Mouse (Mus musculus) ovary, adult 2 months (tissue): ENCODE results near the gene Slc9a5. TPM values are rescaled to one million over a fixed set of nuclear protein-coding genes. Genes with fewer than 3 reads are reported as not detected.

ENCODE experiments used
- polyA plus RNA-seq: library from polyadenylated mRNA; depleted of rRNA; stranded (reverse); fragments of >200 nt; gene quantifications from 2 replicates; pipeline ENCODE4 v1.2.3, GENCODE M21; 2012; rRNA removed

The Slc9a5 gene
- polyA plus RNA-seq, result 6.2 and 6.8 TPM in 2 replicates

DNA sequence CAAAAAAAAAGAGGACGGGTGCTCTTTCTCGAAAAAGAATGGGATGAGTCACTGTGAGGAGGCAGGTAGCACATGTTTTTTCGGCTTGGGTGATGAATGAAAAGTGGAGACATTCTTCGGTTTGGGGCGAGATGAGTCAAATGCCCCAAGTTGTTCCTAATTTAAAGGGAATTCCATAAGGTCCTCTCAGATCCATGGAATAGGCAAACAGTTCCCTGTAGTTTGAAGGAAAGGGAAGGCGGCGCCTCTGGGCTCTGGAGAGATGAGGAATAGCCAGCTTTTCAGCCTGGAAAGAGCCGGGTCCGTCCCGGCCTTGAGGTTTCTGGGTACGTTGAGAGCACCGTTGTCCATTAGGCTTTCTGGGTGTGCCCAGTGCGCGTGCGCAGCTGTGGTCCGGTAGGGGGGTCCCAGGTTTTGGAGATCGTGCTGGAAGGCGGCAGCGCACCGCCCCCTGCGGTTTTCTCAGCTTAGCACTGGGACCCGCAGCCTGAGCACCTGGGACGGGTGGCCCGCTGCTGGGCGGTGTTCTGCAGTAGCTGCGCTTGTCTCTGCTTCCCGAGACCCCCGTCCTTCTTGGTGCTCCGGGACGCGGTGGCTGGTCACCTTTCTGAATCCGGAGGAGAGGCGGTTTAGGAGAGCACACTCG is at the start of gene Slc9a5:
Gene Slc9a5, plus strand, starts transcription at position 394 of the 646 bp plus-strand sequence.

DNA sequence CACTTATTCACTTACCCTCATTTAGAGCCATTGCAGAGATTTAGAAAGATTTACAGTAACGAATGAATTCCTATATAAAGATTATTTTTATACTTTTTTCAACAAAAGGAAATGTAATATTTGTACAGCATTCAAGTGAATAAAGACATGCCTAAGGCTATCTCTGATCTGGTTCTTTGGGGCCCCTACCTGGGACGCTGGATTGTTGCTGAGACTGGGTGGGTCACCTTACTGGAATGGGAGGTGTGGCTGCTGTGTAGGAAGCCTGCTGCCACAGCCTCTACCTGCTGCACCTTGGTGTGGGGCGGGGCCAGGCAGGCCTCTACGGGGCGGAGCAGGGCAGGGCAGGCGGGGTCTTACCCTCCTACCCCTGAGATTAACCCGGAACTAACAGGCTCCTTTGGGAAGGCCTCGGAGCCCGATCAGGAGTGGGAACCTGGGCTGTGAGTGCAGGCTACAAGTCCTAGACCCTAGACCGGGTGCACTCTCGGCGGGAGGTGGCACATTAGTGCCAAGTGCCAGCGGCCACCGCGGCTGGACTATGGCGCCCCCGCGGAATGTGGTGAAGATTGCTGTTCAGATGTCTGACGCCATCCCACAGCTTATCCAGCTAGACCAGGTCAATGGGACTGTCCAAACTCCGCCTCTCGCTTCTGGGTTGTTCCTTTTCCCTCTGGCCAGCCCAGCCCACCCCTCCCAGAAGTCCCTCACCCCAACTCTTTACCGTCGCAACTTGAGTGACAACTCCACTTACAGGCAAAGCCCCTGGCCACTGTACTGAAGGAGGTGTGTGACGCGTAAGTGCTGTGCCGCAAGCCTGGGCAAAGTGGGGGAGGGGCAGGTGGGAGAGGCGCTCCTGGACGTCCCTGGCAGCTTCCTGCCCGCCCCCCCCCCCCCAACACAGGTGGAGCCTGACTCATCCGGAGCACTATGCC is 43.2 kb upstream of the Slc9a5 start, which contains the start of gene Elmo3:
Gene Elmo3, plus strand, starts transcription at position 391 of the 935 bp plus-strand sequence.

DNA sequence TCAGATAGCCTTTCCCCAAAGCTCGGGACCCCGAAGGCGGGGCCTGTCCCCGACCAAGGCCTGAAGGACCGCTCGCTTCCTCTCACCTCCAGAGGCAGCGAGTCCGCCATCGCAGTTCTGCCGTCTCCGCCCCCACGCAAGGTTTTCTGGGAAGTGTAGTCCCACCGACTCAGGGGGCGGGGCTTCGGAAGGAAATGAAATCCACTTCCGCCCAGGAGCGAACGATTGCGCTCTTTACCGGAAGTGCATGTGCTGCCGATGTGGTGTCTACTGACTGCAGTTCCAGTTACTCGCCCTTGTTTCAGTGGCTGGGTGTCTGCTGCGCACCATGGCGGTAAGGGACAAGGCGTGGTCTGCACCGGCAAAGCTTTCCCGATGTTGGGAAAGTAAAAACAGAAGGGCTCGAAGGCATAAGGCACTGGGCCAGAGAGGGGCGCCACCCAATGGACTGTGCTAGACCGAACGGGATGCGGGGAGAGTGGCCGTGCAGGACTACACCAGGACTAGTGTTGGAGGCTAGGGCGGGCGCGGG is 22.4 kb upstream of the Slc9a5 start, which contains the start of the genes Lrrc29 and Tmem208:
Gene Lrrc29, minus strand, starts transcription at position 138 of the 532 bp plus-strand sequence.
Gene Tmem208, plus strand, starts transcription at position 214 of the 532 bp plus-strand sequence.

DNA sequence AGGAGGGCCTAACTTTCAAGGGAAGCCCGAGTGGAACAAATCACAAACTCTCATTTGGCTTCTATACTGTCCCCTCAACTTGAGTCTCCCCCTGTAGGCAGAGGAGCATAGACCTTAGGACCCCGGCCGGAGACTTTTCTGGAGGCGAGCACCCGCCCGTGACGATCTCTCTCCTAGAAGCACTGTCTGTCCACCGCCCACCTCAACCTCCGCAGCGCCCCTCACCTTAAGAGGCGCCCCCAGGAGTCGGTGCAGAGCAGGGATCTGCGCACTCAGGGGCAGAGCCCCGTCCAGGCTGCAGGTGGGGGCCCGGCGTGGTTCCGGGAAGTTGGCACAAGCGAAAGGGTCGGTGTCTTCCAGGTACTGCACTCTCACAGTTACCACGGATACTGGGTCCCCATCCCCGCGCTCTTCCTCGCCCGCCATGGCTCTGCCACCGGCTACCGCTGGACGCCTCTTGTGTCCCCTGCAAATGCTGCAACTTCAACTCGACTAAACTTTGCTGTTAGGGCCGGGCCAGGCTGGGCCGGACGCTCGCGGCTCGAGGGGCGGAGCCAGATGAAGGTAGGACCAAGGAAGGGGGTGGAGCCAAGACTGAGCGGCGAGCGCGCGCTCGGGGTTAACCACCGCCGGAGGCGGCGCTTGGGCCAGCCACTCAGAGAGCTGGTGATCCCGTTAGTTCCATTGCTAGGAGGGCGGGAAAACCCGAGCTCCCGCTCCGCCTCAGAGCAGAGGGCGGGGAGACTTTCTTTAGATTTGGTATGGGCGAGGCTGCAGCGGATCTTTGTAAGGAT is 1.0 kb upstream of the Slc9a5 start, which contains the start of gene Fhod1:
Gene Fhod1, minus strand, starts transcription at position 526 of the 794 bp plus-strand sequence.

DNA sequence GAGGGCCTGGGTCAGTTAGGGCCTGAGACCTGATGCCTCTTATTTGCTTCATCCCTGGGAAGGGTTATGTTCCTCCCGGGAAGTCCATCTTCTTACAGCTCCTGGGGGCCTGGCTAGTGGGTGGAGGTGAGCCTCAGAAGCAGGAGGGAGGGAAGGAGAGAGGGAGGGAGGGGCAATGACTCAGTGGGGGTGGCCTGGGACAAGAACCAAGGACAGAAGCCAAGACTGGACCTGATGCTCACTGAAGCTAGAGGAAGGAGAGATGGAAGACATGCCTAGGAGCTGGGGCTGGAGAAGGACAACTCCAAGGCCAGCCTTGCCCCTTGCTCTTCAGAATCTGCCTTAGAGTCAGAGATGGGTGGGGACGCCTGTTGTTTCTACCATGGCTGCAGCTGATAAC is 24.4 kb downstream of the Slc9a5 start, which contains the start of gene Plekhg4:
Gene Plekhg4, plus strand, starts transcription at position 243 of the 400 bp plus-strand sequence.

DNA sequence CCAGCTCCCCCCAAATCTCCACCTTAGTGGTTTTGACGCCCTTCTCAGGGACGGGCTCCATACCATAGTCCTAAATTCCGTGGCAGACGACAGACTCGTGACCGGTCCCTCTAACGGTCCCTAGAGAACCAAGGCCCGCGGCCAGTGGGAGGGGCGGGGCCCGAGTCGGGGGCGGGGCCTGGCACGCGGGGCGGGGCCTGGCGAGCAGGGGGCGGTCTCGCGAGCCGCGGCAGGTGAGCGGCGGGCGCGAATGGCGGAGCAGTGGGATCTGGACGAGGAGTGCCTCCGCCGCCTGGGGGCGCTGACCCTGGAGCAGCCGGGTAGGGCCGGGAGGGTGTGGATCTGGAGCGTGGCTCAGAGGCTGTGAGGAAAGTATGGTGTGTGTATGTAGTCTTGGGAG is 64.7 kb downstream of the Slc9a5 start, which contains the start of the genes Kctd19 and Lrrc36:
Gene Kctd19, minus strand, starts transcription at position 112 of the 400 bp plus-strand sequence.
Gene Lrrc36, plus strand, starts transcription at position 181 of the 400 bp plus-strand sequence.

Other genes with a start within 250 kb of the Slc9a5 start
- gene Ces4a, start 217.0 kb upstream of the Slc9a5 start, polyA plus RNA-seq, result not detected in 2 replicates
- gene Cbfb, start 178.2 kb upstream of the Slc9a5 start, polyA plus RNA-seq, result 10.4 and 10.6 TPM in 2 replicates
- 32.2 and 33.0 TPM in 2 replicates for gene D230025D16Rik, start 123.7 kb upstream of the Slc9a5 start, polyA plus RNA-seq
- 49.7 and 92.5 TPM in 2 replicates for gene B3gnt9, start 93.7 kb upstream of the Slc9a5 start, polyA plus RNA-seq
- gene Tradd, start 84.2 kb upstream of the Slc9a5 start, polyA plus RNA-seq, result 24.8 and 29.8 TPM in 2 replicates
- gene Fbxl8, start 84.2 kb upstream of the Slc9a5 start, polyA plus RNA-seq, result 14.3 and 16.9 TPM in 2 replicates
- gene Hsf4, start 79.0 kb upstream of the Slc9a5 start, polyA plus RNA-seq, result 2.3 and 2.4 TPM in 2 replicates
- gene Nol3, start 72.7 kb upstream of the Slc9a5 start, polyA plus RNA-seq, result 2.5 and 3.0 TPM in 2 replicates
- gene 4931428F04Rik, start 59.0 kb upstream of the Slc9a5 start, polyA plus RNA-seq, result 16.1 and 18.2 TPM in 2 replicates
- 67.0 and 69.6 TPM in 2 replicates for gene Exoc3l, start 52.7 kb upstream of the Slc9a5 start, polyA plus RNA-seq
- gene E2f4, start 51.2 kb upstream of the Slc9a5 start, polyA plus RNA-seq, result 160 and 176 TPM in 2 replicates
- gene Elmo3, start 43.2 kb upstream of the Slc9a5 start, polyA plus RNA-seq, result 30.6 and 31.0 TPM in 2 replicates
- 8.0 and 9.1 TPM in 2 replicates for gene Lrrc29, start 22.6 kb upstream of the Slc9a5 start, polyA plus RNA-seq
- 106 and 112 TPM in 2 replicates for gene Tmem208, start 22.5 kb upstream of the Slc9a5 start, polyA plus RNA-seq
- gene Fhod1, start 890 bp upstream of the Slc9a5 start, polyA plus RNA-seq, result 22.3 TPM in 2 replicates
- 61.3 and 98.2 TPM in 2 replicates for gene Plekhg4, start 24.4 kb downstream of the Slc9a5 start, polyA plus RNA-seq
- gene Kctd19, start 64.7 kb downstream of the Slc9a5 start, polyA plus RNA-seq, result 0.06 and 0.08 TPM in 2 replicates
- gene Lrrc36, start 64.7 kb downstream of the Slc9a5 start, polyA plus RNA-seq, result 4.7 TPM in 2 replicates
- 157 and 231 TPM in 2 replicates for gene Tppp3, start 122.7 kb downstream of the Slc9a5 start, polyA plus RNA-seq
- gene Zdhhc1, start 148.1 kb downstream of the Slc9a5 start, polyA plus RNA-seq, result 132 TPM in 2 replicates
- 119 and 169 TPM in 2 replicates for gene Hsd11b2, start 169.9 kb downstream of the Slc9a5 start, polyA plus RNA-seq
- 106 and 114 TPM in 2 replicates for gene Atp6v0d1, start 217.2 kb downstream of the Slc9a5 start, polyA plus RNA-seq